Mouse (Mus musculus): ENCODE measurements around the gene Cbl. TPM values are rescaled to one million over a fixed set of nuclear protein-coding genes. Genes with fewer than 3 reads are reported as not detected.

Cbl gene
- polyA plus RNA-seq, 1 experiment from 2014 or later: 12.4 TPM

DNA sequence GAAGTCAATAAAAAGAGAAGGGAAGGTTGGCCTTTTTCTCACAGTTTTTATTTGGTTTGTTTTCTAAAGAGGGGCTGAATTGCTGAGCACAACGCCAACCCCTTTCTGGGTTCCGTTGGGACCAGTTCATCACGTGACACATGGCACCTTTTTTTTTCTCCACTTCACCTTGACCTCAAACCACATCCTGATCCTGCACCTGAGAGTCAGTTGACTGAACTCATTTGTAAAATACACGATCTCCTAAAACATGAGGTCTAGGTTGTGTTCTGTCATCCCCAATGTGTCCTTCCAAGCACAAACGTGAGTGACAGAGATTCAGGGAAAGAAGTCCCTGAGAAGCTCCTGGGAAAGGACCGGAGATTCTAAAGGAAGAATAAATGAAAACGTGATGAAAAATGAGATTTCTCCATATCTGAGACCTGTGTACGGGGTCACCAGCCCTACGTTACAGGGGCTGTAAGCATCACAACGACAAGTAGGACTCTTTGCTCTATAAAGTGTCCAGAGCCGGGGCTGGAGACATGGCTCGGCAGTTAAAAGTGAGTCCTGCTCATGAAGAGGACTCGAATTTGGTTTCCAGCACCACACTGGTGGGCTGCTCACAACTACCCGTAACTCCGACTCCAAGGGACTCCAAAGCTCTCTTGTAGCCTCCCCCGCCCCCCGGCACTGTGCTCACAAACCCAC is 4.8 kb upstream of the Cbl start:
- no peaks in the 10 kb centered on the region for H3K36me3 ChIP-seq
- H3K27ac ChIP-seq: no peak overlapping the region
- no peak overlapping the region for H3K4me3 ChIP-seq (replicated peaks)
- H3K9me3 ChIP-seq: no peaks in the 10 kb centered on the region
- no peak overlapping the region for H3K4me2 ChIP-seq
- 0 out of 2 replicates have a peak, but pooled peaks cover 3% of the 10 kb centered on the region for H3K27me3 ChIP-seq (replicated peaks)
- ATAC-seq (ENCODE audit: insufficient read depth, low FRiP score, low read depth): no peak
- H3K4me1 ChIP-seq: no peaks in the 10 kb centered on the region; the same call in 1 of the 2 replicates
- H3K9ac ChIP-seq: no peak overlapping the region
- 82% methylated on average over 17 of the region's 17 CpGs for WGBS

GRCm38 (mm10) chr9:44237128-44237527 is 3.3 kb upstream of the Cbl start:
- Histone ChIP-seq H3K27ac (no peak overlapping the region), H3K27me3 (replicated peaks) (0 out of 2 replicates have a peak, but pooled peaks cover 3% of the 10 kb centered on the region), H3K4me3 (replicated peaks) (no peak overlapping the region), H3K36me3 (no peaks in the 10 kb centered on the region), H3K4me1 (peaks cover 3% of the 10 kb centered on the region; the same call in 1 of the 2 replicates), H3K9me3 (no peaks in the 10 kb centered on the region), H3K9ac (no peak overlapping the region), H3K4me2 (no peak overlapping the region)
- 74% methylated on average over 4 of the region's 4 CpGs for WGBS
- no peak for ATAC-seq (ENCODE audit: insufficient read depth, low FRiP score, low read depth)

- Histone ChIP-seq H3K4me2 (no peak overlapping the region), H3K9me3 (no peaks in the 10 kb centered on the region), H3K36me3 (no peaks in the 10 kb centered on the region), H3K4me1 (peaks cover 9% of the 10 kb centered on the region), H3K27me3 (replicated peaks) (0 out of 2 replicates have a peak, but pooled peaks cover 3% of the 10 kb centered on the region), H3K9ac (no peak overlapping the region), H3K4me3 (replicated peaks) (no peak overlapping the region), H3K27ac (no peak overlapping the region)
- WGBS: 52% methylated on average over 4 of the region's 4 CpGs
- no peak for ATAC-seq (ENCODE audit: insufficient read depth, low FRiP score, low read depth)
These were observed 2.8 kb upstream of the Cbl start for GRCm38 (mm10) chr9:44236601-44237000.

DNA sequence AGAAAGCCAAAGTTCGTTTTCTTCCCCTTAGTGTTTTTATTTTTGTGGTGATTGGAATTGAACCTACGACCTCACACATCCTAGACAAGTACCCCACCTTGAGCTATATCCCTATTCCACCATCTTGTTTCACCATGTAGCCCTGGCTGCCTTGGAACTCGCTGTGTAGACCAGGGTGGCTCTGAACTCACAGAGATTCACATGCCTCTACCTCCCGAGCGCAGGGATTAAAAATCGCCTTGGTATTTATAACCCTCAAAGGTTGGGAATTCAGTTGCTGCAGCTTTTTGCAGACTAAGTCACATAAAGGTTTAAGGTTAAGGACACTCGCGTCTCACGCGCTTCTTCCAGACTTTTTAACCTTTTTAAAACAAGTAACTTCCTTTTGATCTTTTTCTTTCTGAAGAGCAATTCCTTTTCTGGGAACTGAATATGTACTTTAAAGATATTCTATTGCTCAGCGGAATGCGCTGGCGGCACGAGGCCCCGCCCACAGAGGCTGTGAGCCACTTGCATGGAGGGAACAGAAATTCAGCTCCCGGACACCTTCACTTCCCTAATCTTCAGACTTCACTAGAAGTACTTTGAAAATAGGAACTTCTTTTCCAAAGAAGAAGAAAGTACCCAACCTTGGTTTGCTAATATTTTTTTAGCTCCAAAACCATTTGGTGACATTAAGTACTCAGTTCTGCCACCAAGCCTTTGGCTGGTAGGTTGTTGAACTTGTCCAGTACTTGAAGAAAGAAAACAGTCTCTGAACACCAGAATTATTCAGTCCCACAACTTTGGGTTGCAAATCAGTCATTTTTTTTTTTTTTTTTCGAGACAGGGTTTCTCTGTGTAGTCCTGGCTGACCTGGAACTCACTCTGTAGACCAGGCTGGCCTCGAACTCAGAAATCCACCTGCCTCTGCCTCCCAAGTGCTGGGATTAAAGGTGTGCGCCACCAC is 904 bp upstream of the Cbl start:
- H3K27me3 ChIP-seq (replicated peaks): no peaks in the 10 kb centered on the region
- 19% methylated on average over 19 of the region's 19 CpGs for WGBS

DNA sequence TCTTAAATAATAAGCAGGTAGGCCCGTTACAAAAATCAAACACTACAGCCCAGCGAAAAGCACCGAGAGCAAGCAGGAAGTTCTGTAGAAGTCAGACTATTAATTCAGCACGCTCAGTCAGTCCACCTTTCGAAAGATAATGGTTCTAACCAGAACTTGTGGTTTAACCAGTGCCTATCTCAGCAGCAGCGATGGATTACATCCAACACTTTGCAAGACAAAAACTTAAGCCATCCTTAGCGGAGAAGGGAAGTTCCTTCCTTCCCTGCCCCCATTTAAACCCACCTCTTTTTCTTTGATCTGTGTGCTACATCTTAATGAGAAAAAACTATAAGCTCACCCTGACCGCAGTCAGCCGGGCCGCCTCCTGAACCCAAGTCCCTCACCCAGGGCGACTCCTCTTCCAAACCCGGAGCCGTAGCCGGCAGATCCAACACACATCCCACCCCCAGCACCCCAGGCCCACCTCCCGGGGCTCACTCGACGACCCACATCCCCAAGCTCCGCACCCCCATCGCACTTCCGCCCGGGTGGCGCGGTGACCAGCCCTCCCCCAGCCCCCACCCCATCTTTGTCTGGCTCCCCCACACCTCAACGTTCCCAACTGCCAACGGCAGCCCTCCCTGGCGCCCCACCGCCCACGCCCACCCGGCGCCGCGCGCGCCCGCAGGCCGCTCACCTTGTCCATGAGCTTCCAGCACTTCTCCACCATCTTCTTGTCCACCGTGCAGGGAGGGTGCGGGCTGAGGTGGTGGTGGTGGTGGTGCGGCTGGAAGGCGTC is 638 bp downstream of the Cbl start:
- Histone ChIP-seq H3K9me3 (no peaks in the 10 kb centered on the region), H3K27me3 (replicated peaks) (no peaks in the 10 kb centered on the region), H3K4me2 (peak overlapping the region; percentile 65), H3K4me1 (peaks cover 15% of the 10 kb centered on the region; the same call in 1 of the 2 replicates), H3K27ac (peak overlapping the region; percentile 86), H3K4me3 (replicated peaks) (peak overlapping the region; percentile 56), H3K36me3 (no peaks in the 10 kb centered on the region), H3K9ac (peak overlapping the region; percentile 56)
- WGBS: under 1% methylated on average over 40 of the region's 40 CpGs
- peak; percentile 67 for ATAC-seq (ENCODE audit: insufficient read depth, low FRiP score, low read depth)

More for the DNA sequence above, 904 bp upstream of the Cbl start:
- peaks cover 15% of the 10 kb centered on the region for H3K4me1 ChIP-seq
- no peaks in the 10 kb centered on the region for H3K9me3 ChIP-seq
- H3K4me3 ChIP-seq (replicated peaks): peak overlapping the region; percentile 56
- H3K27ac ChIP-seq: peak overlapping the region; percentile 78; the same call in 1 of the 2 replicates
- peak overlapping the region; percentile 57 for H3K4me2 ChIP-seq
- H3K36me3 ChIP-seq: no peaks in the 10 kb centered on the region
- ATAC-seq (ENCODE audit: insufficient read depth, low FRiP score, low read depth): no peak
- no peak overlapping the region for H3K9ac ChIP-seq

DNA sequence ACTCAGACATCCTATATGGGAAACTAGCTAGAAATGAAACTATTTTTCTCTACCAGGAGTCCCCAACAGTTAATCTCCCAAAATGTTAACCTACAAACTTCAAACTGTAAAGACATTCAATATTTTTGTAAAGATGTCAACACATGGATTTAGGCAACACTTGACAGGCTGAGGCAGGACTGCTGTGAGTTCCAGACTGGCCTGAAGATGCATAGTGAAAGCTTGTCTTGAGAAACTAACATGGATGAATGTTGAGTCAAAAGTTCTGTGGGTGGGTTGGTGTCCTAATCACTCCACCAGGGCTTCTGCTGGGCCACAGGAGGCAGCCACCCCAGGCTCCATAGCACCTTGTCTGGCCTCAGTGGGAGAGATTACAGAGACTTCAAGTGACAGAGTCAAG is 2.2 kb downstream of the Cbl start:
- no peak overlapping the region for H3K27ac ChIP-seq

GRCm38 (mm10) chr9:44225993-44226392 is 7.9 kb downstream of the Cbl start:
- ATAC-seq (ENCODE audit: insufficient read depth, low FRiP score, low read depth): no peak
- no peak overlapping the region for H3K9ac ChIP-seq
- no peaks in the 10 kb centered on the region for H3K9me3 ChIP-seq
- no peak overlapping the region for H3K4me2 ChIP-seq
- no peaks in the 10 kb centered on the region for H3K27me3 ChIP-seq (replicated peaks)
- H3K36me3 ChIP-seq: no peaks in the 10 kb centered on the region
- WGBS: 55% methylated on average over 6 of the region's 6 CpGs
- no peak overlapping the region for H3K4me3 ChIP-seq (replicated peaks)
- no peak overlapping the region; the same call in 1 of the 2 replicates for H3K27ac ChIP-seq
- H3K4me1 ChIP-seq: peaks cover 3% of the 10 kb centered on the region; the same call in 1 of the 2 replicates

More for the DNA sequence above, 2.2 kb downstream of the Cbl start:
- Histone ChIP-seq H3K9ac (no peak overlapping the region), H3K27me3 (replicated peaks) (no peaks in the 10 kb centered on the region), H3K4me1 (peaks cover 15% of the 10 kb centered on the region; the same call in 1 of the 2 replicates), H3K36me3 (no peaks in the 10 kb centered on the region), H3K4me2 (peak overlapping the region; percentile 65; the same call in 1 of the 2 replicates), H3K4me3 (replicated peaks) (no peak overlapping the region), H3K9me3 (no peaks in the 10 kb centered on the region)
- no peak for ATAC-seq (ENCODE audit: insufficient read depth, low FRiP score, low read depth)

DNA sequence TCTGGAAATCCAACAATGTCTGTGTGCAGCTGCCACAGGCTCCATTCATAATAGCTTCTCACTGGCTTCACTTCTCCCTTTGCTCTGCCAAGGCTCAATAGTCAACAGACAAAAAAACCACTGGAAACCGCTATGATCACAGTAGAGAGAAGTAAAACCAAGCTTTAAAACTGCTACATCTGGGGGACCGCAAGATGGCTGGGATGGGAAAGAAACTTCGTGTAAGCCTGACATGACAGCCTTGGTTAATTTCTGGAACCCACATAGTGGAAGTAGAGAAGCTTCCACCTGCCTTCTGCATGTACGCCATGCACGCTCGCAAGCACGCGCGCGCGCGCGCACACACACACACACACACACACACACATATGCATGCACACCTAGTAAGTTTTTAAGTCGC is 20.3 kb downstream of the Cbl start:
- Histone ChIP-seq H3K4me1 (no peaks in the 10 kb centered on the region), H3K36me3 (peaks cover 5% of the 10 kb centered on the region; the same call in 1 of the 2 replicates), H3K4me2 (no peak overlapping the region), H3K27ac (no peak overlapping the region; the same call in 1 of the 2 replicates), H3K9me3 (no peaks in the 10 kb centered on the region), H3K27me3 (replicated peaks) (no peaks in the 10 kb centered on the region), H3K9ac (no peak overlapping the region), H3K4me3 (replicated peaks) (no peak overlapping the region)
- WGBS: 97% methylated on average over 14 of the region's 14 CpGs
- no peak for ATAC-seq (ENCODE audit: insufficient read depth, low FRiP score, low read depth)

DNA sequence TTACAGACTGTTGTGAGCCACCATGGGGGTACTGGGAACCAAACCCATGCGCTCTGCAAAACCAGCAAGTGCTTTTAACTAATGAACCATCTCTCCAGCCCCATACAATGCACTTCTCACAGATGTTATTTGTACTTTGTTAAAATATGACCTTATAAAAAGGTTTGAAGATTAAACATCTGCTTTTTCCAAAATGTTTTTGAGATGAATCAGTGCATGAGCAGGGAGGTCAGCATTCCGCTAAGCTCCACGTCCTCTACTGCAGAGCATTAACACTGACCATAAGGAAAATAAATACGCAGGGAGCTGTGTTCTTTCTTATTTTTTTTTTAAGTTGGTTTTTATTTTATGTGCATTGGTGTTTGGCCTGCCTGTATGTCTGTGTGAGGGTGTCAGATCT is 21.4 kb downstream of the Cbl start:
- WGBS: 77% methylated on average over 4 of the region's 4 CpGs
- H3K4me1 ChIP-seq: no peaks in the 10 kb centered on the region
- H3K27ac ChIP-seq: no peak overlapping the region
- H3K4me3 ChIP-seq (replicated peaks): no peak overlapping the region
- H3K36me3 ChIP-seq: peaks cover 5% of the 10 kb centered on the region; the same call in 1 of the 2 replicates
- H3K27me3 ChIP-seq (replicated peaks): no peaks in the 10 kb centered on the region
- H3K9ac ChIP-seq: no peak overlapping the region
- H3K4me2 ChIP-seq: no peak overlapping the region
- ATAC-seq (ENCODE audit: insufficient read depth, low FRiP score, low read depth): no peak
- H3K9me3 ChIP-seq: no peaks in the 10 kb centered on the region

GRCm38 (mm10) chr9:44209416-44209815 is 24.4 kb downstream of the Cbl start:
- WGBS: 86% methylated on average over 4 of the region's 4 CpGs
- Histone ChIP-seq H3K27me3 (replicated peaks) (no peaks in the 10 kb centered on the region), H3K9me3 (no peaks in the 10 kb centered on the region), H3K27ac (no peak overlapping the region), H3K4me2 (no peak overlapping the region), H3K36me3 (peaks cover 5% of the 10 kb centered on the region; the same call in 1 of the 2 replicates), H3K4me3 (replicated peaks) (no peak overlapping the region), H3K9ac (no peak overlapping the region), H3K4me1 (no peaks in the 10 kb centered on the region)
- ATAC-seq (ENCODE audit: insufficient read depth, low FRiP score, low read depth): no peak

DNA sequence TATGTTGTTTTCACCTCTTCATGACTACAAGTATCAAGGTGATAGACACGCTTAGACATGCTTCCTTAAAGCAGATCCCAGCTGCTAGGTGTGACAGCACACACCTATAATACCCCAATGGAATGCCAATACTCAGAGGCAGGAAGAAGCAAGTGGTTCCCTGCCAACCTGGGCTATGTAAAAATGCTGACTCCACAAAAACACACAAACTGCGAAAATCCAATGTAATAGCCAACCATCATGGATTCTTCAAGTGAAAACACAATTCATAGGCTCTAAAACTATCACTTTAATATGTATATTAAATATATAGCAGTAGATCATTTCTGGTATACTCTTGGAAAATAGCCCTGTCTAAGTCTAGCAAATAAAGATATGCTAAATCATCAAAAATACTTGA is 26.0 kb downstream of the Cbl start:
- H3K9ac ChIP-seq: no peak overlapping the region
- 79% methylated on average over 2 of the region's 2 CpGs for WGBS
- H3K9me3 ChIP-seq: no peaks in the 10 kb centered on the region
- no peaks in the 10 kb centered on the region for H3K4me1 ChIP-seq
- ATAC-seq (ENCODE audit: insufficient read depth, low FRiP score, low read depth): no peak
- H3K27me3 ChIP-seq (replicated peaks): no peaks in the 10 kb centered on the region
- no peak overlapping the region for H3K4me3 ChIP-seq (replicated peaks)
- peaks cover 5% of the 10 kb centered on the region; the same call in 1 of the 2 replicates for H3K36me3 ChIP-seq
- no peak overlapping the region for H3K27ac ChIP-seq
- H3K4me2 ChIP-seq: no peak overlapping the region
